Mouse (Mus musculus) inflammation-experienced regulatory T-cells, adult 6 months (primary cell): ENCODE measurements around the gene Olfr464. TPM values are rescaled to one million over a fixed set of nuclear protein-coding genes. Genes with fewer than 3 reads are reported as not detected.

ENCODE experiments used
- polyA plus RNA-seq, 3 experiments: library from polyadenylated mRNA; unstranded; fragments of 100-300 nt; shearing (Covaris generic); gene quantifications; one replicate each; pipeline ENCODE4 v1.2.1; 2017

Olfr464 gene
- polyA plus RNA-seq, 3 experiments from 2014 or later = not detected

Other genes starting within 250 kb of the Olfr464 start
- 100 to 1,000 TPM; 357 to 377 (median 371) TPM for gene Supt4a, start 183.4 kb downstream of the Olfr464 start, polyA plus RNA-seq
- 1 to 10 TPM; 1.7 to 3.8 (median 3.4) TPM for gene Tspoap1, start 160.4 kb downstream of the Olfr464 start, polyA plus RNA-seq
- gene Mpo, start 127.4 kb downstream of the Olfr464 start, polyA plus RNA-seq = not detected
- not detected for gene Lpo, start 92.7 kb downstream of the Olfr464 start, polyA plus RNA-seq
- gene Mks1, start 67.8 kb downstream of the Olfr464 start, polyA plus RNA-seq = 10 to 100 TPM in 1 of 3 experiments, 1 to 10 TPM in 2; 5.0 to 11.2 (median 5.6) TPM
- gene Epx, start 45.4 kb downstream of the Olfr464 start, polyA plus RNA-seq = not detected
- not detected for gene Olfr462, start 28.7 kb downstream of the Olfr464 start, polyA plus RNA-seq
- not detected for gene Olfr463, start 23.6 kb downstream of the Olfr464 start, polyA plus RNA-seq
- 1 to 10 TPM; 1.7 to 7.1 (median 3.9) TPM for gene Dynll2, start 66.6 kb upstream of the Olfr464 start, polyA plus RNA-seq
- 10 to 100 TPM; 40.8 to 52.4 (median 50.5) TPM for gene Srsf1, start 126.4 kb upstream of the Olfr464 start, polyA plus RNA-seq
- gene Vezf1, start 147.3 kb upstream of the Olfr464 start, polyA plus RNA-seq = 10 to 100 TPM; 19.3 to 25.6 (median 21.5) TPM
- gene Cuedc1, start 177.1 kb upstream of the Olfr464 start, polyA plus RNA-seq = 1 to 10 TPM; 2.0 to 6.4 (median 5.2) TPM